Mouse (Mus musculus) kidney, adult 2 months (tissue): ENCODE data around the gene Bsg. TPM values are rescaled to one million over a fixed set of nuclear protein-coding genes. Genes with fewer than 3 reads are reported as not detected.

ENCODE experiments used
- DNase-seq: peaks from one replicate; pipeline ENCODE4 v3.0.0; 2021
- H3K27ac ChIP-seq: fragments of 200-500 bp; 2 replicates; pipeline ENCODE4 v1.5.1; 2012; ENCODE audit warnings: low read depth, low read length, control low read depth, inconsistent platforms; ENCODE audit not compliant: insufficient read depth
- H3K27me3 ChIP-seq: fragments of 200-500 bp; replicated peaks from 2 replicates; pipeline ENCODE4 v1.6.1; 2012; ENCODE audit warnings: mild to moderate bottlenecking, moderate library complexity, low read length, inconsistent platforms; ENCODE audit not compliant: control insufficient read depth, insufficient read depth
- H3K36me3 ChIP-seq: fragments of 200-500 bp; 2 replicates; pipeline ENCODE4 v1.6.1; 2012; ENCODE audit warnings: mild to moderate bottlenecking, moderate library complexity, low read length, inconsistent platforms; ENCODE audit not compliant: control insufficient read depth, insufficient read depth
- H3K4me1 ChIP-seq: fragments of 200-500 bp; 2 replicates; pipeline ENCODE4 v1.6.1; 2011; ENCODE audit warnings: low read length; ENCODE audit not compliant: control insufficient read depth, insufficient read depth
- H3K4me3 ChIP-seq: fragments of 200-500 bp; 2 replicates; pipeline ENCODE4 v1.5.1; 2011; ENCODE audit warnings: mild to moderate bottlenecking, low read depth, low read length, control low read depth; ENCODE audit not compliant: insufficient read depth
- CTCF ChIP-seq: fragments of 200-500 bp; conservative IDR thresholded peaks from 2 replicates; pipeline ENCODE4 v1.5.1; 2011; ENCODE audit warnings: low read depth, mild to moderate bottlenecking, control low read depth, low read length, moderate library complexity, mixed read lengths; ENCODE audit not compliant: insufficient read depth, insufficient read length
- POLR2A ChIP-seq: fragments of 200-500 bp; IDR thresholded peaks from one replicate; pipeline ENCODE4 v1.6.1; 2011; ENCODE audit warnings: low read depth, low read length, control low read depth
- WGBS: fragments of 180-500 bp; shearing (Covaris S2); methylation state at CpG from one replicate; pipeline ENCODE4 v1.1.7; 2018; 5-methylcytosine and 5-hydroxymethylcytosine counted together
- polyA plus RNA-seq: library from polyadenylated mRNA; depleted of rRNA; stranded (reverse); fragments of >200 nt; gene quantifications from 2 replicates; pipeline ENCODE4 v1.2.3, GENCODE M21; 2012

Gene Bsg
- polyA plus RNA-seq, 1 experiment, result 825 TPM

GRCm38 (mm10) chr10:79736706-79737105 lies 32.4 kb downstream of the Bsg start:
- no peaks in the 10 kb centered on the region for H3K27me3 ChIP-seq
- H3K36me3 ChIP-seq, result peaks cover 6% of the 10 kb centered on the region; the same call in 1 of the 2 replicates
- TF ChIP-seq POLR2A (no peak), CTCF (no peak)
- H3K4me3 ChIP-seq, result no peak overlapping the region
- WGBS, result 65% methylated on average over 14 of the region's 14 CpGs
- H3K4me1 ChIP-seq, result no peaks in the 10 kb centered on the region
- DNase-seq, result peak; percentile 34
- H3K27ac ChIP-seq, result no peak overlapping the region

GRCm38 (mm10) chr10:79738259-79738658 lies 34.0 kb downstream of the Bsg start:
- peaks cover 6% of the 10 kb centered on the region; the same call in 1 of the 2 replicates for H3K36me3 ChIP-seq

GRCm38 (mm10) chr10:79739234-79739633 lies 34.9 kb downstream of the Bsg start:
- Histone ChIP-seq H3K4me1 (no peaks in the 10 kb centered on the region), H3K27me3 (no peaks in the 10 kb centered on the region), H3K36me3 (peaks cover 6% of the 10 kb centered on the region; the same call in 1 of the 2 replicates), H3K27ac (no peak overlapping the region), H3K4me3 (no peak overlapping the region)
- no peak for DNase-seq
- TF ChIP-seq CTCF (no peak), POLR2A (no peak)
- WGBS, result 97% methylated on average over 28 of the region's 28 CpGs

More at GRCm38 (mm10) chr10:79738259-79738658, 34.0 kb downstream of the Bsg start:
- TF ChIP-seq CTCF (peak; percentile 69), POLR2A (no peak)
- Histone ChIP-seq H3K4me1 (no peaks in the 10 kb centered on the region), H3K27me3 (no peaks in the 10 kb centered on the region), H3K4me3 (no peak overlapping the region), H3K27ac (no peak overlapping the region)
- WGBS, result 91% methylated on average over 10 of the region's 10 CpGs
- no peak for DNase-seq

GRCm38 (mm10) chr10:79740863-79741262 lies 36.6 kb downstream of the Bsg start:
- no peaks in the 10 kb centered on the region for H3K27me3 ChIP-seq
- H3K36me3 ChIP-seq, result peaks cover 6% of the 10 kb centered on the region; the same call in 1 of the 2 replicates
- H3K4me1 ChIP-seq, result peaks cover 6% of the 10 kb centered on the region; the same call in 1 of the 2 replicates
- no peak overlapping the region for H3K27ac ChIP-seq
- H3K4me3 ChIP-seq, result no peak overlapping the region
- WGBS, result 84% methylated on average over 11 of the region's 11 CpGs
- DNase-seq, result no peak
- peak; percentile 17; the same call in 1 of the 2 replicates for TF ChIP-seq CTCF
- no peak for TF ChIP-seq POLR2A

- peaks cover 5% of the 10 kb centered on the region; the same call in 1 of the 2 replicates for H3K36me3 ChIP-seq
- H3K4me1 ChIP-seq, result peaks cover 10% of the 10 kb centered on the region; the same call in 1 of the 2 replicates
- DNase-seq, result no peak
- 73% methylated on average over 11 of the region's 11 CpGs for WGBS
- H3K27me3 ChIP-seq, result no peaks in the 10 kb centered on the region
- H3K27ac ChIP-seq, result no peak overlapping the region
- no peak overlapping the region for H3K4me3 ChIP-seq
- TF ChIP-seq POLR2A (no peak), CTCF (no peak)
Observed at GRCm38 (mm10) chr10:79743161-79743560, 38.9 kb downstream of the Bsg start.

- WGBS, result 94% methylated on average over 15 of the region's 15 CpGs
- Histone ChIP-seq H3K36me3 (peaks cover 4% of the 10 kb centered on the region; the same call in 1 of the 2 replicates), H3K27ac (no peak overlapping the region), H3K4me1 (peaks cover 10% of the 10 kb centered on the region; the same call in 1 of the 2 replicates), H3K4me3 (no peak overlapping the region), H3K27me3 (no peaks in the 10 kb centered on the region)
- DNase-seq, result no peak
- no peak for TF ChIP-seq POLR2A
- no peak for TF ChIP-seq CTCF
Observed at GRCm38 (mm10) chr10:79743650-79744365, 39.5 kb downstream of the Bsg start.

GRCm38 (mm10) chr10:79745411-79745810 lies 41.1 kb downstream of the Bsg start:
- no peaks in the 10 kb centered on the region for H3K27me3 ChIP-seq
- TF ChIP-seq CTCF (no peak), POLR2A (no peak)
- H3K4me3 ChIP-seq, result peak overlapping the region; percentile 15; the same call in 1 of the 2 replicates
- H3K27ac ChIP-seq, result no peak overlapping the region
- DNase-seq, result peak; percentile 53
- H3K36me3 ChIP-seq, result peaks cover 2% of the 10 kb centered on the region; the same call in 1 of the 2 replicates
- WGBS, result 55% methylated on average over 3 of the region's 3 CpGs
- peaks cover 10% of the 10 kb centered on the region; the same call in 1 of the 2 replicates for H3K4me1 ChIP-seq
